Mouse (Mus musculus) cerebellum, adult 11 months (tissue): ENCODE data around the gene AI413582.
A peak's percentile ranks its signal among the peaks of the same experiment; 100 is the strongest.

Experiments used
- DNase-seq: peaks from one replicate; pipeline ENCODE4 v3.0.0; 2022

AI413582 gene

GRCm38 (mm10) chr17:27554062-27554960, 11.2 kb downstream of the AI413582 start:
- no peak for DNase-seq

DNA sequence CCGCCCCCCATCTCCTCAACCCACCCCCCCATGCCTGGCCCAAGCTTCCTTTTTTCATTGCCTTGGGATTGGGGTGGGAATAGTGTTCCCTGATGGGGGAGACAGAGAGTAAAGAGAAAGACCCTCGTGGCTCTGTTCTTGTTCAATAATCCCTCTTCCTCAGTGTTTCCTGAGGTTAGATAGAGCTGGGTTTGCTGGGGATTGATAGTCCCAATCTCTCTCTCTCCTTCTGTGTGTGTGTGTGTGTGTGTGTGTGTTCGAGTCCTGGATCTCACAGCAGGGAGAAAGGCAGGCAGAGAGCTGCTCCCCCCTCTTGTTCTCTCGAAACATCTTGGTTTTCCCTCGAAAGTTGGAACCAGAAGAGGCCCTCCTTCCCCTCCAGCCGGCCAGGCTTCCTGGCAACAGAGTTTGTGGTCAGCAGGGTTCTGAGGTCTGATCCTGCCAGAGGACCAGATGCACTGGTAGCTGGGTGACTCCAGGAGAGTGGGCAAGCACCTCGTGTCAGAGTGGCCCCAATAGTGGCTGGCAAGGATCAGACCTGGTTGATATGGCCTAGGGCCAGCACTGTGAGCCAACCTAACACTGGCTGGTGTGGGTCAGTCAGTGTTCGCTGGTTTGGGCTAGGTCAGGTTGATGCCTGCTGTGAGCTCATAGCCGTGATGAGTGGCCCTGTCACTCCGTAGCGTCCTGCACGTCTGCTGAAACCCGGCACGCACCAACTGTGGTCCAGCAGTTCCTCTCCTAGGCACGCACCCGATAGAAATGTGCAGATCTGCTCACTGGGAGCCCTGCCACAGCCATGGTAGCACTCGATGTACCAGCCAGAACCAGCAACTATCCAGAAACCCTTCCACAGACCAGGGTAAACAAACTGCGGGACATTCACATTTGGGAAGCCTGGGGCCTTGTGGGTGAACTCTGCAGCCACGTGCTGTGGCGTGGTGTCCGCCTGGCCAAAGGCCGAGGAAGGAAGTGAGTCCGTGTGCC, 13.0 kb downstream of the AI413582 start:
- DNase-seq, result no peak

DNA sequence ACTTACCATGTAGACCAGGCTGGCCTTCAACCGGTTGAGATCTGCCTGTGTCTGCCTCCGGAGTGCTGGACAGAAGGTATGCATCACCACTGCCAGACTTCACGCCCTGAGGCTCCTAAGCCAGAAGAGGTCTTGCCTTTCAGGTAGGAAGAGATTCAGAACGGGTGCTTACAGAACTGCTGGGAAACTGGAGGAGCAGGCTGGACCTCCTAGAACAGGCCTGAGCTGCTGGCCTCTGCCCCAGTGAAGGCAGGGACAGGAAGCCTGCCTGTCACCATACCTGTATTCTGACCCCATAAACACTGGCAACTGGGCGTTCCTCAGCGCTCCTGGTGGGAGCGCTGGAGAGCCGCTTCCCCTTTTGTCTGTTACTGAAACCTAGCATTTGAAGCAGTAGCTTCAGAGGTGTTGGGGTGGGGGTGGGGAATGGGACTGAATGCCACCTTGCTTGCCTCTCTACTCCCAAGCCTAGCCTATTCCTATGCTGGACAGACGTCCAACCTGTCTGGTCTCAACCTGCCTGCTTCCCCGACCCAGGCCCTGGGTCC, 14.1 kb downstream of the AI413582 start:
- DNase-seq, result no peak

DNA sequence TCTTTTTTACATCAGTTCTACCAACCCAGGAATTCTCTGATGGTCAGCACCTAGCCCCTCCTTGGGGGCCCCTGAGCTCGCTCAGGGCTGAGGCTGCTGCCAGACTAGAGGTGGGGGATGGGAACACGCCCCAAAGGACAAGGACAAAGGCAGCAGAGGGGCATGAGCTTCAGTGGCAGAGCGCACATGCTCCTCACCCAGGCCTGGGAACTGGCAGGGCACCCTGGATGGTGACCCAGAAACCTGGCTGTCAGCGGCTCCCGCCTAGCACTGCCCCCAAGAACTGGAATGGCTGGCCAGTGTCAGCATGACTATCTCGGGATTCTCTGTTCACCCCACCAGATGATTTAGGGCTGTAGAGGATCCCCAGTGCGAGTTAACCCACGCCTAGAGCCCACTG, 16.3 kb downstream of the AI413582 start:
- DNase-seq, result no peak

GRCm38 (mm10) chr17:27547253-27547868, 18.2 kb downstream of the AI413582 start:
- peak; percentile 22 for DNase-seq

- DNase-seq, result no peak
Observed at GRCm38 (mm10) chr17:27546574-27547085, 18.9 kb downstream of the AI413582 start.

- DNase-seq, result no peak
Observed at GRCm38 (mm10) chr17:27545991-27546390, 19.6 kb downstream of the AI413582 start.

GRCm38 (mm10) chr17:27544551-27544950, 21.0 kb downstream of the AI413582 start:
- no peak for DNase-seq

DNA sequence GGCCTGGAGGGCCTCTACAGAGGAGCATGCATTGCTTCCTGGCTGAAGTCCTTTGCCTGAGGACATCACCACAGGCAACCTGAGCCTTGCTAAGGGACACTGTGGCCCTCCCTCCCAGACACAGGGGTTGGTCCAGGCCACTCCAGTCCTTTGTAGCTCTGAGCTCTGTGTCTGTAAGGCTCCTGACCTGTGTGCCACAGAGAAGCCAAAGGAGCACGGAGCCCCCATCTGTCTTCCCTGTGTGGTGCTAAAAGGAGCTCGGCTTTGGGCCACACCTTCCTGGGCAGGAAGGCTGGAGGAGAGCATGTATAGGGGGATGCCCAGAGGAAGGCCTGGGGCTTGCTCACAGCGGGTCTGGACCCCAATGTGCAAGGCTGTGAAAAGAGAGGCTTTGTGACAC, 23.6 kb downstream of the AI413582 start:
- no peak for DNase-seq

DNA sequence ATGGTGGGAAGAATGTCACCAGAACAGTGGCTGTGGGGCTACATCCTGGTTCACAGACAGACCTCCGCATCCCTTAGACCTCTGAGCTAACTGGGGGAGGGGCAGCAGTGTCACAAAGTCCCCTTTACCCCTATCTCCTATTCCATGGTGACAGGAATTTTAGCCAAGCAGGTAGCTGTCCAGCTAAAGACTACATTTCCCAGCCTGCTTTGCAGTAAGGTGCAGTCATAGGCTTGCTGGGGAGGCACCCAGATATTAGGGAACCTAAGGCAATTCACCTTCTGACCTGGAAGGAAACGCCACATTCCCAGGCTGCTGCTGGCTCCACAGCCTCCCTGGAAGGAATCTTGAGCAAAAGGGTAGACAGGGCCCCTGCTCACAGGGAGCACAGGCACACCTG, 24.3 kb downstream of the AI413582 start:
- DNase-seq, result no peak

DNA sequence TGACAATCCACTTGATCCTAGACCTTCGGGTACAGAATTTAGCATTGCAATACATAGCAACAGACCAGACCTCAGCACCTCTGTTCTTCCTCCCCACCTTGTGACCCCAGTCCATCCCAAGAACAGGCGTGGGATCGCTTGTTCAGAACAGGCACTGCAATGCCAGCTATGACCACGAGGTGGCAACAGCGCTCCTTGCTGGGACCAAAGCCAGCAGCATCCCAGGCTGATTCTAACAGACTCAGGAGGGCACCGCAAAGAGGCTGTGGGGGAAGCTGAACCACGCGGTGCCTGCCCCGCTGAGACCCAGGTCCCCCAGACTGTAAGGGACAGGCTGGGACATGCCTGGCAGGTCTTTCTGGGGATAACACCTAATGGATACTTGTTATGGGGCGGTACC, 30.8 kb downstream of the AI413582 start:
- DNase-seq, result peak; percentile 90

GRCm38 (mm10) chr17:27533354-27533753, 32.2 kb downstream of the AI413582 start:
- no peak for DNase-seq

GRCm38 (mm10) chr17:27532095-27532494, 33.5 kb downstream of the AI413582 start:
- DNase-seq, result no peak

- no peak for DNase-seq
Observed at GRCm38 (mm10) chr17:27528767-27529166, 36.8 kb downstream of the AI413582 start.

- DNase-seq, result no peak
Observed at GRCm38 (mm10) chr17:27528030-27528429, 37.5 kb downstream of the AI413582 start.

DNA sequence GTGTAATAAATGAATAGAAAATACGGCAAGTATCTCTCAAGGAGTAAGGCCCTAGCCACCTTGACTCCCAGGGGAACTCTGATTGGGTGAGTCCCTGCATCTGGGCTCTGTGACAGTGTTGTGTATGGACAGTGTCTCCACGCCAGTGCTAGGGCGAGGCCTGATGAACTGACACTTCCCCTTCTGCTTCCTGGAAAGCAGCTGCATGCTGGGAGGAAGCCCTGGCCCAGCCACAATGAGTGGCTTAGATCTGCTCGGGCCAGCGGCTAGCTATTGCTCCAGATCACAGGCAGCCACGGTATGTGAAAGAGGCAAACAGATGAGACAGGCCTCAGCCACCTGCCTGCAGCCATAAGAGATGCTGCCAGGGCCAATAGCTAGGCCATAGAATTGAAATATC, 38.4 kb downstream of the AI413582 start:
- DNase-seq, result no peak

DNA sequence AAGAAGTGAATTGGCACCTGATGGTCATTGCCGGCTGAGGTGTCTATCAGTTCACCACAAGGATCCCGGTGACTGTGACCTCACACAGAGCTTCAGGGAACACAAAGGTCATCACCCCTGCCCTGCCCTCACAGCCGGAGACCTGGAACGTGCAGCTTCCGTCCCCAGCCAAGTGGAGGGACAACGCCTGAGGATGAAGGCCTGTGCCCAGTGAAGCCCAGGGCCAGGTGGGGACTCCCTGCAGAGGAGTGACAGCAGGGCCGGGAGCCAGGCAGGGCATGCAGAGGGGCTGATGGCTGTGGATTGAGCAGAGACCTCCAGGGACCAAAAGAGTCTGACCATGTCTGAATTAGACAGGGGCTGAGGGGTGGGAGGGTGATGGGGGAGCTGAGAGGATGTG, 42.4 kb downstream of the AI413582 start:
- DNase-seq, result no peak

GRCm38 (mm10) chr17:27521303-27521702, 44.3 kb downstream of the AI413582 start, which contains the start of gene Grm4:
Grm4 (minus strand) TSS chr17:27521403.
- DNase-seq, result no peak

DNA sequence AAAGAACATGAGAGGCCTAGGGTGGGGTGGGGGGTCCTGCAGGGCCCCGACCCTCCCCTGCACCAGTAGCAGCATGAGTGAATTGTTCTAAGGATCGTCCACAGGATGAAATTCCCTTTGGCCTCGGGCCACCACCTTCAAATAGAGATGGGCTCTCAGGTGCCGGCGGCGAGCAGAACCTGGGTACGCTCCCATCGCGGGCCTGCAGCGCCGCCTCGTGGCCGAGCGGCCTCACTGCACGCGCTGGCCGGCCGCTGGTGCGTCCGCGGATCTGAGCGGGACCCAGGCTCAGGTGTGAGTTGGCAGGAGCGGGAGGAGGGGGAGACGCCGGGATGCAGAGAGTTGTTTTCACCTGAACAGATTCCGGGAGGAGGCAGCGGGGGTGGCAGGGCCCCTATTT, 45.0 kb downstream of the AI413582 start:
- peak; percentile 76 for DNase-seq

DNA sequence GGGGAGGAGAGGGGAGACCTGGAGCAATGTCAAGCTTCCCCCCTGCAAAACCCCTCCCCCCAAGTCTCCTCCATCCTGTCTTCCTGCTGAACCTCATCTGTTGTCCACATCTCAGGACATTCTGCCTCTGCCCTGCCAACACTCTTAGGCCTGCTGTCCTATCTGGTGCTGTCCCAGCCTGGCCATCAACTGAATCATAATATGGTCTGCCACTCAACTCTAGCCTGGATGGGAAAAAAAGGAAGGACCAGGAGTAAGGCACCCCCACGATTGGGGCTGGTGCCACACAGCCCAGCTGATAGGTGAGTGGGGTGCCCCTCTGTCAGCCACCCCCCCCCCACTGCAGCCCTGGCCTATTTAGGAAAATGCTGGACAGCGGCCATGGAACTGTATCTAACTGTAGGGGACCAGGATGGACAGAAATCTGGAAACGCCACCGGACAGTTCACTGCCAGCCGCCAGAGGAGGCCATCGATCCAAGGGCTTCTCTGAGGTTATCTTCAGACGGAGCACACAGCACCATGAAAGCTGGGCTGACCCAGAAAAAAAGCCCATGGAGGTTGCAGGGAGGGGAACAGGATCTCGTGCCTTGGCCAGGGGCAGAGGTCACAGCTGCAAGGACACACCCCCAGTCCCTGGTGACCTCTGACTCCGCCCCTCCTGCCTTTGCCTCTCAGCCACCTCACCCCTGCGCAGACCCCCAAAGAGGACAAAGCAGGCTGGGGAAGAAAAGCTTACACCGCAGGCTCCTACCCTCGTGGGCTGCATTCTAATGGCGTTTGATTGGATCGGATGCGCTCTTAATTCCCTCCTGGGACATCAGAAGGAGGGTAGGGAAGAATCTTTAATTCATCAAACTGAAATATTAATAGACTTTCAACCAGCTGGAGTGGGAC, 46.6 kb downstream of the AI413582 start:
- DNase-seq, result no peak

DNA sequence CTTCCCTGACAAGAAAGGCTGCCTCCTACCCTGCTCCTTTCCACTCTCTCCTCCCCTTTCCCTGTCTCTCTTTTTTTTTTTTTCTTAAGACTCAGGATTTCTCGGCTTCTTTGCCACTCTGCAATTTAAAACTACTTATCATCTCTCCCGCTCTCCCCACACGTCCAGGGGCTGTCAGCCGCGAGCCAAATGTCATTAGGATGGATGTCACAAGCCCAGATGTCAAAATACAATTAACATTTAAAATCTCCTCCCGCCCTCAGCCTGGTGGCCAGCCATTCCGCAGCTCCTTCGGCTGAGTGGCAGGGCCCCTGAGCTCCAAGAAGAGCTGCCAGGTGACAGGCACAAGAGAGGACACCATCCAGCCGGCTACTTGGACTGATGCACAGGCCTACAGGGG, 47.3 kb downstream of the AI413582 start:
- DNase-seq, result no peak
